Mouse (Mus musculus): ENCODE results near the gene Fam196b. TPM values are rescaled to one million over a fixed set of nuclear protein-coding genes. Genes with fewer than 3 reads are reported as not detected.
A peak's percentile ranks its signal among the peaks of the same experiment; 100 is the strongest.

The Fam196b gene
- polyA plus RNA-seq, 1 experiment from 2014 or later = 1.3 TPM

- H3K4me1 ChIP-seq (replicated peaks) = no peaks in the 10 kb centered on the region
- WGBS = 84% methylated on average over 5 of the region's 5 CpGs
- no peak for DNase-seq (ENCODE audit: low spot score)
- H3K9me3 ChIP-seq = no peaks in the 10 kb centered on the region
- no peaks in the 10 kb centered on the region for H3K27me3 ChIP-seq (ENCODE audit: insufficient read depth, poor library complexity, severe bottlenecking)
- no peak overlapping the region for H3K4me3 ChIP-seq
- no peaks in the 10 kb centered on the region for H3K36me3 ChIP-seq
- no peak overlapping the region for H3K27ac ChIP-seq
Measured at GRCm38 (mm10) chr11:34427212-34427611, 112.6 kb downstream of the Fam196b start.

GRCm38 (mm10) chr11:34430940-34431339, 116.3 kb downstream of the Fam196b start:
- H3K27me3 ChIP-seq (ENCODE audit: insufficient read depth, poor library complexity, severe bottlenecking) = no peaks in the 10 kb centered on the region
- 85% methylated on average over 4 of the region's 4 CpGs for WGBS
- no peak for DNase-seq (ENCODE audit: low spot score)
- H3K4me3 ChIP-seq = no peak overlapping the region
- no peaks in the 10 kb centered on the region for H3K9me3 ChIP-seq
- H3K36me3 ChIP-seq = no peaks in the 10 kb centered on the region
- H3K27ac ChIP-seq = no peak overlapping the region
- H3K4me1 ChIP-seq (replicated peaks) = peaks cover 5% of the 10 kb centered on the region; the same call in 1 of the 2 replicates

- no peak for DNase-seq (ENCODE audit: low spot score)
- Histone ChIP-seq H3K4me3 (no peak overlapping the region), H3K9me3 (no peaks in the 10 kb centered on the region), H3K4me1 (replicated peaks) (peaks cover 5% of the 10 kb centered on the region; the same call in 1 of the 2 replicates), H3K27ac (no peak overlapping the region), H3K36me3 (no peaks in the 10 kb centered on the region), H3K27me3 (ENCODE audit: insufficient read depth, poor library complexity, severe bottlenecking) (no peaks in the 10 kb centered on the region)
- 72% methylated on average over 5 of the region's 5 CpGs for WGBS
Measured at GRCm38 (mm10) chr11:34431371-34431770, 116.7 kb downstream of the Fam196b start.

GRCm38 (mm10) chr11:34431978-34432377, 117.4 kb downstream of the Fam196b start:
- Histone ChIP-seq H3K27ac (no peak overlapping the region), H3K4me3 (no peak overlapping the region), H3K27me3 (ENCODE audit: insufficient read depth, poor library complexity, severe bottlenecking) (no peaks in the 10 kb centered on the region), H3K9me3 (no peaks in the 10 kb centered on the region), H3K4me1 (replicated peaks) (peaks cover 5% of the 10 kb centered on the region; the same call in 1 of the 2 replicates), H3K36me3 (no peaks in the 10 kb centered on the region)
- DNase-seq (ENCODE audit: low spot score) = no peak
- WGBS = 79% methylated on average over 2 of the region's 2 CpGs

- Histone ChIP-seq H3K36me3 (no peaks in the 10 kb centered on the region), H3K27ac (no peak overlapping the region), H3K9me3 (no peaks in the 10 kb centered on the region), H3K27me3 (ENCODE audit: insufficient read depth, poor library complexity, severe bottlenecking) (no peaks in the 10 kb centered on the region), H3K4me3 (no peak overlapping the region), H3K4me1 (replicated peaks) (peaks cover 5% of the 10 kb centered on the region; the same call in 1 of the 2 replicates)
- DNase-seq (ENCODE audit: low spot score) = no peak
- 53% methylated on average over 1 of the region's 1 CpGs for WGBS
Measured at GRCm38 (mm10) chr11:34437446-34437845, 122.8 kb downstream of the Fam196b start.

GRCm38 (mm10) chr11:34438429-34438828, 123.8 kb downstream of the Fam196b start:
- 78% methylated on average over 2 of the region's 2 CpGs for WGBS
- no peaks in the 10 kb centered on the region for H3K27me3 ChIP-seq (ENCODE audit: insufficient read depth, poor library complexity, severe bottlenecking)
- H3K27ac ChIP-seq = no peak overlapping the region
- no peaks in the 10 kb centered on the region for H3K9me3 ChIP-seq
- DNase-seq (ENCODE audit: low spot score) = no peak
- H3K4me3 ChIP-seq = no peak overlapping the region
- H3K4me1 ChIP-seq (replicated peaks) = no peaks in the 10 kb centered on the region
- H3K36me3 ChIP-seq = no peaks in the 10 kb centered on the region

- H3K9me3 ChIP-seq = no peaks in the 10 kb centered on the region
- no peaks in the 10 kb centered on the region for H3K36me3 ChIP-seq
- H3K27me3 ChIP-seq (ENCODE audit: insufficient read depth, poor library complexity, severe bottlenecking) = no peaks in the 10 kb centered on the region
- 0 out of 2 replicates have a peak, but pooled peaks cover 3% of the 10 kb centered on the region for H3K4me1 ChIP-seq (replicated peaks)
- H3K27ac ChIP-seq = no peak overlapping the region
- H3K4me3 ChIP-seq = no peak overlapping the region
- 45% methylated on average over 4 of the region's 4 CpGs for WGBS
- DNase-seq (ENCODE audit: low spot score) = peak; percentile 43
Measured at GRCm38 (mm10) chr11:34447891-34448290, 133.3 kb downstream of the Fam196b start.

GRCm38 (mm10) chr11:34449944-34450343, 135.3 kb downstream of the Fam196b start:
- no peaks in the 10 kb centered on the region for H3K27me3 ChIP-seq (ENCODE audit: insufficient read depth, poor library complexity, severe bottlenecking)
- no peak for DNase-seq (ENCODE audit: low spot score)
- 93% methylated on average over 4 of the region's 4 CpGs for WGBS
- H3K4me3 ChIP-seq = no peak overlapping the region
- H3K4me1 ChIP-seq (replicated peaks) = 0 out of 2 replicates have a peak, but pooled peaks cover 3% of the 10 kb centered on the region
- H3K36me3 ChIP-seq = no peaks in the 10 kb centered on the region
- no peak overlapping the region for H3K27ac ChIP-seq
- no peaks in the 10 kb centered on the region for H3K9me3 ChIP-seq

- Histone ChIP-seq H3K4me1 (replicated peaks) (no peaks in the 10 kb centered on the region), H3K9me3 (no peaks in the 10 kb centered on the region), H3K27me3 (ENCODE audit: insufficient read depth, poor library complexity, severe bottlenecking) (no peaks in the 10 kb centered on the region), H3K27ac (no peak overlapping the region), H3K4me3 (no peak overlapping the region), H3K36me3 (no peaks in the 10 kb centered on the region)
- WGBS = 68% methylated on average over 1 of the region's 1 CpGs
- DNase-seq (ENCODE audit: low spot score) = no peak
Measured at GRCm38 (mm10) chr11:34467056-34467455, 152.4 kb downstream of the Fam196b start.

GRCm38 (mm10) chr11:34468571-34468970, 153.9 kb downstream of the Fam196b start:
- DNase-seq (ENCODE audit: low spot score) = no peak
- no peak overlapping the region for H3K27ac ChIP-seq
- H3K9me3 ChIP-seq = no peaks in the 10 kb centered on the region
- WGBS = 85% methylated on average over 3 of the region's 3 CpGs
- no peaks in the 10 kb centered on the region for H3K27me3 ChIP-seq (ENCODE audit: insufficient read depth, poor library complexity, severe bottlenecking)
- H3K36me3 ChIP-seq = no peaks in the 10 kb centered on the region
- H3K4me3 ChIP-seq = no peak overlapping the region
- H3K4me1 ChIP-seq (replicated peaks) = no peaks in the 10 kb centered on the region

GRCm38 (mm10) chr11:34469792-34470191, 155.2 kb downstream of the Fam196b start:
- Histone ChIP-seq H3K27me3 (ENCODE audit: insufficient read depth, poor library complexity, severe bottlenecking) (no peaks in the 10 kb centered on the region), H3K27ac (no peak overlapping the region), H3K36me3 (no peaks in the 10 kb centered on the region), H3K9me3 (no peaks in the 10 kb centered on the region), H3K4me1 (replicated peaks) (no peaks in the 10 kb centered on the region), H3K4me3 (no peak overlapping the region)
- WGBS = 75% methylated on average over 2 of the region's 2 CpGs
- DNase-seq (ENCODE audit: low spot score) = no peak

Other genes with a start within 250 kb of the Fam196b start
- gene 4930469K13Rik, start 216.3 kb upstream of the Fam196b start, polyA plus RNA-seq (2016; fragmentation: Nextera tagmentation; extraction: Ambion mirVana) = not detected in 2 replicates
- 0.17 TPM in 1 of 2 replicates, not detected in the other for gene Foxi1, start 106.7 kb upstream of the Fam196b start, polyA plus RNA-seq (2016; fragmentation: Nextera tagmentation; extraction: Ambion mirVana)

Measured in hindbrain, embryonic 10.5 days (tissue).